Mouse (Mus musculus) ES-Bruce4 (cell line): ENCODE measurements at regions not wholly inside any gene's neighbourhood (a gene's known extent, or its start where the extent isn't known, plus 50 kb on each side); places are given as distances from the start of the nearest gene placed in this dataset.

ENCODE experiments used
- CTCF ChIP-seq: IDR thresholded peaks from one replicate; pipeline ENCODE4 v1.8.1; 2011; ENCODE audit warnings: low read depth, low read length
- POLR2A ChIP-seq: IDR thresholded peaks from one replicate; pipeline ENCODE4 v1.8.1; 2011; ENCODE audit warnings: low read length; ENCODE audit not compliant: insufficient read depth

DNA sequence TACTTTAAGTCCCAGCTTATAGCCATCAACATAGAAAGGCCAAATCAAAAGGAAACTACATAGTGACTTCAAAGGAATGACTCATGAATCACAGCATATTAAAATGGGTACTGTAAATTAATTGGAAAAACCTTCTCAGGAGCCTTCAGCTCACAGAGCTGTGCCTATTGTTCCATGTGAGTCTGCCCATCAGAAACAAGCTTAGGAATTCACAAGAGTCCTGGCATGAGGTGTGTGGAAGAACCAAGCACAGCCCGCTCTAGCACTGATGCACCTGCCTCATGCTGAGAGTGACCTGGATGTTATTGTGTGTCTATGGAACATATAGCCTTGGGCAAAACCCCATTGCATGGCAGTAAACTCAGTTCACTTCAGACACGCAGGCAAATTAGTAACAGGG lies 61.5 kb upstream of the Adamts16 start:
- no peak for TF ChIP-seq CTCF
- no peak for TF ChIP-seq POLR2A
